Mouse (Mus musculus): Measurements from ENCODE around the gene Cdh23.
A peak's percentile ranks its signal among the peaks of the same experiment; 100 is the strongest.

Gene Cdh23

DNA sequence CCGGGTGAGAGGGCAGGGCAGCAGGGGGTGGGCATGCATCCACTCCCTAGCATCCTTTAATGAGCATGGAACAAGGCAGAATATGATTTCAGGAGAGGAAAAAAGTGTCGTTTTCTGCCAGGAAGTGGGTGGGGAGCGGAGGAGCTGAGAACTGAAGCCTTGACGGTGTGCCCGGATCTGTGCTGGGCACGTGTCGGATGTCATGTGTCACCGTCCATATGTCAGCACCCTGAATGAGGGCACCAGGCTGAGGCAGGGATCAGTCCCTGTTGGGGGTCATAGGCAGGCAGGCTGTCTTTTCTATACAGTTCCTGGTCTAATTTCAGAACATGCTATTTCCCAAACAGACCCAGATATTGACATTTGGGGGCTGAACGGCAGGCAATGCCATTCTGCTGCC lies 61.9 kb downstream of the Cdh23 start:
- peak; percentile 52 for DNase-seq

GRCm38 (mm10) chr10:60626086-60626485 lies 70.2 kb downstream of the Cdh23 start:
- no peak for DNase-seq

GRCm38 (mm10) chr10:60625511-60625910 lies 70.8 kb downstream of the Cdh23 start:
- no peak for DNase-seq

DNA sequence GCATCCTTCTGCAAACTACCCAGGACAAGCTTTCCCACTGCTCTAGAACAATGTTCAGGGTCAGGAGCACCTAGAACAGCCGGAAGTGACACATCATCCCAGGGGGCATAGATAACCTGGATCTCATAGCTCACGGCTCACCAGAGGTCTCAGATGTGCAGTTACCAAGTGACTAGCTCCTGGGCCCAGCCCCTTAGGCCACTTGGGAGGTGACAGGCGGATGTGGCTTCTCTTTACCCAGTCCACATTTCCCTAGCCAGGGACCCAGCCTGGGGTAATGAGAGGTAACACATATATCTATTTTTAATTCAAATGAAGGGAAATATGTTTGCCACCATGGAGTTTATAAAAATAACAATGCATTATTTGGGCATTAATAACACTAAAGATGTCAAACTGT lies 71.3 kb downstream of the Cdh23 start:
- no peak for DNase-seq

GRCm38 (mm10) chr10:60624217-60624708 lies 72.0 kb downstream of the Cdh23 start:
- no peak for DNase-seq

DNA sequence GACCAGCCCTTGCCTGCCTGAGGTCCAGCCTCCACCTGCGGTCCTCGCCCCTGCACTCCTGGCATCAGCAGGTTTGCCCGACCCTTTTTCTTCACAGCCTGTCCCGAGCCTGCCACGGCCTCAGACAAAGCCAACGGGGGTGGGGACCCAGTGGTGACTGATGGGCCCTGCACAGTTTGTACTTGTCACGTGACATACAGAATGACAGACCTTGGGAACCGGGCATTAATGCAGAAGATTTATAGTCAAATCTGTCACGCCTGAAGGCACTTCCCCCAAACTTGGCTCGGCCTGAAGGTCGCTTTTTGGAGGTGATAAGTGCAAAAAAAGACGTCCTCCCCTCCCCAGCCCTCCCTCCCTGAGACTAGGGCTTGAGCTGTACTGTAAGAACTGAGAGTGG lies 73.5 kb downstream of the Cdh23 start:
- DNase-seq: no peak

DNA sequence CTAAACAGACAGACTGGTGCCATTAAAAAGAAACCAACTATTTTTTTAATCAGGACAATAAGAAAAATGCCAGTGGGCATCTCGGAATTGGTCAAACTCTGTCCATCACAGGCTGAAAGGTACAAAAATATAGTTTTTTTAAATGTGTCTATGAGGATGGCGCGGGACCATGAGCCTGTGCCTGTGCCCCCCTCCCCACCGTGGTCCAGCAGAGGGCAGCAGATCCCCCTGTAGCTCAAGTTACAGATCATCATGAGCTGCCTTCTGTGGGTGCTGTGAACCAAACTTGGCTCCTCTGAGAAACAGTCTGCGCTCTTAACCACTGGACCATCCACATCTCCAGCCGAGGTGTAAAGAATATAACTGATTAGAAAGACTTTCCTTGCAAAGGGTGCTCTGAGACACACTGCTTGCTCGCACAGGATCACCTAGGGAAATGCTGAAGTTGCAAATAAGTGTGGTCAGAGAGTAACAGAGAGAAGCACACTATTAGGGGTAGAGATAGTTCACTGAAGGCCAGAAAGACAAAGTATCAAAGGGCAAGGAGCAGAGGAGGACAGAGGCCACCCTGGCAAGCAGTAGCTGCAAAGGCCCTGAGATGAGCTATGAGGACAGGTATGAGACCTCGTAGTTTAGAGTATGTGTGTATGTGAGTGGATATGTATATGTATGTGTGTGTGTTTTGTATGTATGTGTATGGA lies 74.7 kb downstream of the Cdh23 start:
- DNase-seq: no peak

GRCm38 (mm10) chr10:60615898-60616297 lies 80.4 kb downstream of the Cdh23 start:
- DNase-seq: no peak

- no peak for DNase-seq
Measured at GRCm38 (mm10) chr10:60612893-60613292, 83.4 kb downstream of the Cdh23 start.

GRCm38 (mm10) chr10:60607166-60607565 lies 89.1 kb downstream of the Cdh23 start:
- no peak for DNase-seq

DNA sequence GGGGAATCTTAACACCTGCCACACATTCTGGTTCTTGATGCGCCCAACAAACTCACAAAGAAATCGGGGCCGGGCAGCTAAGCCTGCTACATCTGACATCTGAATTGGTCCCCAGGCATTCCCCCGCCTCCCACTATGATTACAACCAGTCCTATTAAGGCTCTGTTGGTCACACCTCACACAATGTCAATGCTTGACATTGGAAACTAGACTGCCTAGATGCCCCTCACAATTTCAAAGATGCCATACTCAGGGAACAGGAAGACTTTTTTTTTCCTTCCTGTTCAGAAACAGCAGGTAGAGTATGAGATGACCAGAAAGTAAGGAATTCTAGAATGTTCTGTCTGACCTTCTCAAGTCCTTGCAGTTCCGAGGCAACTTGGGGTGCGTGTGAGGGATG lies 89.6 kb downstream of the Cdh23 start:
- DNase-seq: no peak

GRCm38 (mm10) chr10:60602235-60602634 lies 94.1 kb downstream of the Cdh23 start:
- DNase-seq: no peak

- peak; percentile 13 for DNase-seq
Measured at GRCm38 (mm10) chr10:60595166-60595565, 101.1 kb downstream of the Cdh23 start.

- DNase-seq: no peak
Measured at GRCm38 (mm10) chr10:60592881-60593575, 103.3 kb downstream of the Cdh23 start.

DNA sequence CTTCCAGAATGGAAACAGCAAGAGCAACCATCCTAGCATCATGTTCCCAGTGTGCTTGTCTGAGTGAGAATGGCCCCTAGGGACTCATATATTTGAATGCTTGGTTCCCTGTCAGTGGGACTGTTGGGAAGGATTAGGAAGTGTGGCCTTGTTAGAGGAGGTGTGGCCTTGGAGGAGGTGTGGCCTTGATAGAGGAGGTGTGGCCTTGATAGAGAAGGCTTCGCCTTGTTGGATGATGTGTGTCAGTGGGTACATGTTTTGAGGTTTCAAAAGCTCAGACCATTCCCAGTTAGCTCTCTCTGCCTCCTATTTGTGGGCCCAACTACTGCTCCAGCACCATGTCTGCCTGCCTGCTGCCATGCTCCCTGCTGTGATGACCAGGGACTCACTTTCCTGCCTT lies 105.0 kb downstream of the Cdh23 start:
- no peak for DNase-seq

- DNase-seq: no peak
Measured at GRCm38 (mm10) chr10:60590241-60590640, 106.0 kb downstream of the Cdh23 start.

DNA sequence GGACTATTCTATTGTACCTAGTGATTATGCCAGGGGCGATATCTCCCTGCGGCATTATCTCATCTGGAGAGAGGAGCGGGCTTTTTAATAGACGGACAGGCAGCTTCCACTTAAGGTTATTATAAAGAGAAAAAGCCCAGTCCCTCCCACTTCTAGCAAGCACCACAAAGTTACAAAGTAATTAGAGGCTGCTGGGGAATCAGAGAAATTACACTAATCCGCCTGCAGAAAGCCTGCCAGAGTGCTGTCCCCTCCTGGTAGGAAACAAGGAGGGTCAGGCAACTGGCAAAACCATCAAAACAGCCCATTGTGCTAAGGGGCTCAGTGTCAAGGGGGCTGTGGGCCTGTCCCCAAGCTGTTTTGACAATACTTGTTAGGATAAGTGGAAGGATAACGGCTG lies 110.6 kb downstream of the Cdh23 start:
- no peak for DNase-seq

- DNase-seq: no peak
Measured at GRCm38 (mm10) chr10:60582956-60583355, 113.3 kb downstream of the Cdh23 start.

DNA sequence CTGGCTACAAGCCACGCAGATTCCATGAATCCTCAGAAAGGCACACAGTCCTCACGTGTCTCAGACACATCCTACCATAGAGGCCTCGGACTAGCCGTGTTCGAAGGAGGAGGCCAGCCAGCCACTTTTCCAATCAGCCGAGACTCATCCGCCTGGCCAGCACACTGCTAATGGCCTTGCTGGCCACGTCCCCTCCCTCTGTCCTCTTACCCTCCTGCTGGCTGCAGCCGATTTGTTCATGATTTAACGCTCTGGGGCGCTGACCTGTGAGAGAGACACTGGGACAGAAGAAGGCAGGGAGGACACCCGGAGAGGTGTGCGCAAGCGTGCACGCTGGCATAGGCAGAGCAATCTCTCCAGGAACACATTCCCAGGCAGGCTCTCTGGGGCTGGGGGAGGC lies 115.6 kb downstream of the Cdh23 start:
- no peak for DNase-seq

DNA sequence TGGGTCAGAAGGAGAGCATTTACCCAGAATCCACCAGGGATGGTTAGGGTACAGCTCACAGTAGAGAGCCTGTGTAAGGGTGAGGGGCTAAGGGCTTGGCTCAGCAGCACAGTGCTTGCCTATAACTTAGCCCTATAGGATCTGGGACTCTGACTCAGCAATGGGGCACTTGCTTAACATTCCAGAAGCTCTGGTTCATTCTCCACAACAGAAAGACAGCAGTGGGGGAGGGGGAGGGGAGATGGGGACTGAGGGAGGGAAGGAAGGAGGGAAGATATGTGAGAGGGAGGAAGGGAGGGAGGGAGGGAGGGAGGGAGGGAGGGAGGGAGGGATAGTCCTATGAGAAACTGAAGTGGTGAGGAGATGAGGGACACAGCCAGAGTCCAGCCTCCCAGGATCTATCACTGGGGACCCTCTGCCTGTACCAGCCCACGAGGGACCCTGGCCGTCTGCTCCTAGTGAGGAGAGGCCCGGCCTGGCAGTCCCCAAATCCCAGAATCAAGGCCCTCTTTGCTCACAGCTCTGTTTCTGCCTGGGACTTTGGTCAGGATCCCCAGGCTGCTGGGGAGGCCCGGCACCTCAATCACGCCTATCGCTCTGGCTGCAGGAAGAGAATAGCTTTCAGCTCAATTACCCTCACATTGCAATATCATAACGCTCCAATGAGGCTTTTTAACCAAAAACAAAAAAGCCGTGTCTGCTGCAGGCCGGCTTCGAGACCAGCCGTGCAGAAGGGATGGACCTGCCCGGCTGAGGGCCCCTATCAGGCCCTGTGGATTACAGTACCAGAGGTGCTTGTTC lies 117.4 kb downstream of the Cdh23 start:
- DNase-seq: no peak

DNA sequence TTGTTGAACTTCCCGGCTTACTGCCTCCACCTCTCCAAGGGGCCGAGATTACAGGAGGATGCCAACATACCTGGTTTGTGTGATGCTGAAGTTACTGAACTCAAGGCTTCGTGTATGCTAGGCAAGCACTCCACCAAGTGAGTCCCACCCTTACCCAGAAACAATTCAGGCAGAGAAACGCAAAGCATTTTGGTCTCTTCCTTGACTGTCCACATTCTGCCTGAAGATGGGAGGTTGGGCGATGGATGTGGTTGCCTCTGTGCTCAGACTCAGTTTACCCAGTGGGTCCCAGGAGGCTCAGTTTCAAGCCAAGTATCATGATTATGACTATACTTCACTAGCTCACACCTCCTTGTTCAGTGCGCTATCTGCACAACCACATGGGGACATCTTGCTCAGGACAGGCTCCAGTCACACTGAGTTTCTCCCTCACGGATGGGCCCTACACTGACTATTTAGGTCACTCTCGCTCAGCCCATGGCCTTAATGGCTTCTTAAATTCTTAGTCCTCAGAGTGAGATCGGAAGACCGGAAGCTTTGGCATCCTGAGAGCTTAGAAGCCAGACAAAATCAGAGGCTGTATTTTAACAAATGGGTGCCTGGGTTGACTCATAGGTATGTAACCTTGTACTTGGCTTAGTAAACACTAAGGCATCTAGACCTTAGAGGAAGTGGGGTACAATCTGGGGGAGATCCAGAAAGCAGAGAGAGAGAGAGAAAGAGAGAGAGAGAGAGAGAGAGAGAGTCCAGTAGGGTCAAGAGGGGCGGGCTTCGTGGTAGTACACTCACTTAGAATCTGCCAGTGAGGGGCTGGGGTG lies 118.2 kb downstream of the Cdh23 start:
- DNase-seq: no peak

DNA sequence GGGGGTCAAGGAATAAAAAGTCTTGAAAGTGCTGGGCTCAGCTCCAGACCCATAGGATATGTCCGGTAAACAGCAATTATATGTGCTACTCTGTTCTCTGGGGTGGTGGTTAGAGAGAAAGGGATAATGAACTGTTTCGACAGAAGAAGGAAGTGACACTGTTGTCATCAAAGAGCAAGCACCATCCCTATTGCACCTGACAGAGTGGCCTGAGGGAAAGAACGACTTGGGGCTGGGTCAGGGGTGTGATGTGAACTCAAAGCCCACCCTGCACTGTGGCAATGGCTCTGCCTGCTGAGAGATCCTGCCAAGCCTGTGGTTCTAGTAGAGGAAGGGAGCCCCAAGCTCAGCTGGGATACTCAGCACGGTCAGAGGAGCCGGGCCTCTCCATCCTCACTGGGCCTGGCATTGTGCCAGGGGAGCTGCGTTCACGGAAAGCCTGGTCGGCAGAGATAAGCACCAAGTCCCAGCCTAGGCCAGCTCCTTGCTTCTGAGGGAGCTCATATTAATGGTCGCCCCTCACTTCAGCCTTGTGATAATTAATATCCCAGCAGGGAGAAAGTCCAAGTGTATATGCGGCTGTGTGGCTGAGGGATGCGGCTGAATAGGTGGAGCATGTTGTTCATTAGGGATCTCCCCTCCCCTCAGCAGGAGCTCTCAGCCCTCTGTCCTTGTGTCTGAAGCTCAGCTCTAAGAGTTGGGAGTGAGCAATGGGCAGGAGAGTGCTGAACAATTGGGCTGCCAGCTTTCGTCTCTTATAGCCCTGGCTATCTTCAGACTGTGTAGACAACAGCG lies 119.0 kb downstream of the Cdh23 start:
- no peak for DNase-seq
